Mouse (Mus musculus): ENCODE measurements around the gene Luzp2. TPM values are rescaled to one million over a fixed set of nuclear protein-coding genes. Genes with fewer than 3 reads are reported as not detected.

Luzp2 gene
- polyA plus RNA-seq, 1 experiment from 2014 or later, result 21.3 TPM

DNA sequence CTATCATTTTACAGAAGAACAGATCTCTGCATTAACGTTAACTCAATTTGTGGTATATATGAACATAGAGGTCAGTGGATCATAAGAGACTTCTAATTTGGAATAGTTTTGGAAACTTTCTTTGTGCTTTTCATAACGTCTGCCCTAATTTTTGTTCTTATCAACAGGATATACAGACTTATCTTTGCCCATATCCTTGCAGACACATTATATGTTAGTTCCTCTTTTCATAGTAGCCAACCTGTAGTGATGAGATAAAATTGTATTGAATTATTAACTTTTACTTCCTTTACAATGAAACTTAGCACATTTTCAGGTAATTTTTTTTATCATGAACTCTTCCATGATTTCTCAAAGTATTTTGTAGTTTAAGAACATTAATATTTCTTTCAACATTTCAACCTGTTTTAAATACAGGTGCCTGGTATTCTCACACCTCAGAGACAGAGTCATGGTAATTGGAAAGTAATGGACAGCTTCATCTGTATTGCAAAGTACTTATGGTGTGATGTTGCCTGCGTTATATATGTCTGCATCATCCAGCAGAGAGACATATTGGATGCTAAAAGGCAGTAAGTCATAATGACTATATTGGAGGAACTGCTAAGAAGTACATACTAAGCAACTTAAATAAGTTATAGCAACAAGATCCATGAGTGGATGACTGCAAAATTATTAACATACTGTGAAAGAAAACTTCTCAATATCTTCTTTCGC lies 43.8 kb downstream of the Luzp2 start:
- ATAC-seq, result no peak
- Histone ChIP-seq H3K4me1 (replicated peaks) (no peaks in the 10 kb centered on the region), H3K27me3 (no peaks in the 10 kb centered on the region), H3K36me3 (no peaks in the 10 kb centered on the region), H3K27ac (no peak overlapping the region), H3K4me2 (replicated peaks) (no peak overlapping the region), H3K4me3 (replicated peaks) (no peak overlapping the region), H3K9ac (replicated peaks) (no peak overlapping the region), H3K9me3 (no peaks in the 10 kb centered on the region)
- 91% methylated on average over 4 of the region's 4 CpGs for WGBS

DNA sequence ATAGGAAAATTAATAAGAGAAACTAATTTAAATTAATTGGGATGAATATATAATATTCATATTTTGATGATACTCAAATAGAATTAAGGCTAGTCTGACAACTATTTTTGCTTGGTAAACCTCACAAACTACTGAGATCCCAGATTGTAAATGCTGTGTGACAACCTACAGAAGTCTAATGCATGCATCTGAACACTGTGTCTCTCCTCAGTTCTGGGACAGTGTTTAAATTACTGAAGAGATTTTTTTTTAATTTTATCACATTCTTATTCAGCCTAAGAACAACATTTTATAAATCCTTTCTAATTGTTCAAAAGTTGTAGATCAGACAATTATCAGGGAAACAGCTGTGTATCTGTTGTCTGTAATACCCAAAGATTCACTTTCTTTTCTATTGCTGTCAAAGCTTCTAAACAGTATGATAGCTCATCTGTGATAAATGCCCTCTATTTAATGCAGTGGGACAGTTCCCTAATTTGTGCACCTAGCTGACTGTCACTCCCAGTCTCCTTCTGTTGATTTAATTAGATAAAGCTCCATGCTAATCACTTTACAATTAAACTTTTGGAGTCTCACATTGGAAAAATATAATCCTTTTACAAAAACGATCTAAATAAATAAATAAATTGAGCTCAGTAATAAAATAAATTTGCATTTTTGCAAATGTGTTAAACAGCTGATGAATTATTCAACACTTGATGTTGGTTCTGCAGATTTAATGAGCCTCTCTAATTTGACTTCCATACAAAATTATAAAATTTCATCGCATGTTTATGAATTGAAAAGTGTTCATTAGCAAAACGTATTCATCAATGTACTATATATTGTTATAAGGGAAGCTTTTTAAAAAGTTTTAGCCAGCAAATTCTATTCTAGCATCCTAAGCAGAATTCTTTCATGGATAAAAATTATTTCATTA lies 58.7 kb downstream of the Luzp2 start:
- Histone ChIP-seq H3K9ac (replicated peaks) (no peak overlapping the region), H3K36me3 (no peaks in the 10 kb centered on the region), H3K4me1 (replicated peaks) (0 out of 2 replicates have a peak, but pooled peaks cover 2% of the 10 kb centered on the region), H3K4me3 (replicated peaks) (no peak overlapping the region), H3K9me3 (no peaks in the 10 kb centered on the region), H3K4me2 (replicated peaks) (no peak overlapping the region), H3K27ac (no peak overlapping the region), H3K27me3 (no peaks in the 10 kb centered on the region)
- 0 out of 2 replicates have a peak, but pooled peaks have one; percentile 45 for ATAC-seq
- WGBS, result 55% methylated on average over 3 of the region's 3 CpGs

DNA sequence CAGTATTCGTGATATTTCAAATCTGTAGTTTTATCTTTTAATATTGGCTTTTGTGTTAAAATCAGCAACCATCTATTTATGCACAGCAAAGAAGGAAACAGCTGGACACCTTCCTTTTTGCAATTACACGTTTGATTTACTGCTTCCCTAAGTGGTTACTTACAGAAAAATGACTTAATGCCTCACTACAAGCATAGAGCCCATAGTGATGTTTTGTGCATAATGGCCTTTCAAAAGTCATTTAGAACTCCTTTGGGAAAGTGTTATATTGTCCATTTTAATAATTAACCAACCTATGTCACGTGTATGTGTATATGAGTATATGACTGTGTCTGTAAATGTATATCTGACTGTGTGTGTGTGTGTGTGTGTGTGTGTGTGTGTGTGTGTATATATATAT lies 63.3 kb downstream of the Luzp2 start:
- ATAC-seq, result no peak
- H3K27me3 ChIP-seq, result no peaks in the 10 kb centered on the region
- H3K4me2 ChIP-seq (replicated peaks), result no peak overlapping the region
- 0 out of 2 replicates have a peak, but pooled peaks cover 2% of the 10 kb centered on the region for H3K4me1 ChIP-seq (replicated peaks)
- no peaks in the 10 kb centered on the region for H3K9me3 ChIP-seq
- H3K4me3 ChIP-seq (replicated peaks), result no peak overlapping the region
- no peak overlapping the region for H3K27ac ChIP-seq
- no peak overlapping the region for H3K9ac ChIP-seq (replicated peaks)
- H3K36me3 ChIP-seq, result no peaks in the 10 kb centered on the region
- 75% methylated on average over 3 of the region's 3 CpGs for WGBS

DNA sequence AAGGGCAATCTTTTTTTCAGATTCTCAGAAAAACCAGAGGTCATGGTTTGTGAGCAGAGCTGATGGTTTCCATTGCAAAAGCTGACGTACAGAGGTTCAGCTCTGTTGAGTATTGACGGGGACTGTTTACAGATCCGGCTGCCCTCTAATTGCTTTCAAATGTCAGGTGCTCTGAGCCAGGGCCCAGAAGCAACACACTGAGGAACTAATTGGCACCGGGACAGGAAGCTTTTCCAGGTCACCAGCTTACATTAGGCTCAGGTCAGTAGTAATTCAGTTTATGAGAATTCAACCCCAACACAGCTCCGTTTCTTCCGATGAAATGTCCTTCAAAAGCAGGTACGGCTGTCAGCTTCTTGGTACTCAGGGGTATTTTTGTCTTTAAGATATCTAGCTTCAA lies 74.7 kb downstream of the Luzp2 start:
- Histone ChIP-seq H3K9me3 (no peaks in the 10 kb centered on the region), H3K9ac (replicated peaks) (no peak overlapping the region), H3K4me2 (replicated peaks) (no peak overlapping the region), H3K27ac (no peak overlapping the region), H3K27me3 (no peaks in the 10 kb centered on the region), H3K4me3 (replicated peaks) (no peak overlapping the region), H3K4me1 (replicated peaks) (no peaks in the 10 kb centered on the region), H3K36me3 (no peaks in the 10 kb centered on the region)
- 63% methylated on average over 7 of the region's 7 CpGs for WGBS
- ATAC-seq, result peak; percentile 70

DNA sequence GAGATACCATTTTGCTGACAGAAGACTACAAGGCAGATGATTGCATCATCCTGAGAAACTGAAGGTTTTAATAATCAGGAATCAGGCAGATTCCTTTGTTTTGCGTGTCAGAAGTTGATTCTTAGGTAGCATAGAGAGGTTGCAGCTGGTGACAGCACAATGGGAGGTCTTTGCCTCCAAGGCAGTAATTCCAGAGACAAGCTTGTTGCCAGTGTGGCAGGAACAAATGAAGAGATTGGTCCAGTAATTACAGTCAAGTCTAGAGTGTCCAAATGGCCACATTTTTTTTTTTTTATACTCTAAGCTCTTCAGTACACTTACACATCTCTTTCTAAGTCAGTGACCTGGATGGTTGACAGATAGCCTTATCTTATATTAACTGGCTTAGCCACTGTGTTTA lies 78.7 kb downstream of the Luzp2 start:
- H3K27ac ChIP-seq, result no peak overlapping the region
- no peak overlapping the region for H3K9ac ChIP-seq (replicated peaks)
- no peak overlapping the region for H3K4me2 ChIP-seq (replicated peaks)
- ATAC-seq, result 0 out of 2 replicates have a peak, but pooled peaks have one; percentile 69
- WGBS, result 40% methylated on average over 1 of the region's 1 CpGs
- no peaks in the 10 kb centered on the region for H3K27me3 ChIP-seq
- no peaks in the 10 kb centered on the region for H3K4me1 ChIP-seq (replicated peaks)
- H3K9me3 ChIP-seq, result no peaks in the 10 kb centered on the region
- H3K36me3 ChIP-seq, result no peaks in the 10 kb centered on the region
- no peak overlapping the region for H3K4me3 ChIP-seq (replicated peaks)

DNA sequence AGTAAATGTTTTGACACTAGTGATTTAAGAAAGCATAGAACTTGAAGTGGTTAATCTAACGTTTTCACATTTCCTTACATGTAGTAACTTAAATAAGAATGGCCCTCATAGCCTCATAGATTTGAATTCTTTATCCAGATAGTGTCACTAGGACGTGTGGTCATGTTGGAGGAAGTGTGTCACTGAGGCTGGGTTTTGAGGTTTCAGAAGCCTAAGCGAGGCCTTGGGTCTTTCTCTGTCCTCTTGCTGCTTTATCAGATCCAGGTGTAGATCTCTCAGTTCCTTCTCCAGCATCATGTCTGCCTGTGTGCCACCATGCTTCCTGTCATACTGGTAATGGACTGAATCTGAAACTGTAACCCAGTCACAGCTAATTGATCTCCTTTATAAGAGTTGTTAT lies 86.7 kb downstream of the Luzp2 start:
- no peaks in the 10 kb centered on the region for H3K4me1 ChIP-seq (replicated peaks)
- no peaks in the 10 kb centered on the region for H3K27me3 ChIP-seq
- H3K4me2 ChIP-seq (replicated peaks), result no peak overlapping the region
- no peak for ATAC-seq
- no peak overlapping the region for H3K27ac ChIP-seq
- no peaks in the 10 kb centered on the region for H3K36me3 ChIP-seq
- H3K9ac ChIP-seq (replicated peaks), result no peak overlapping the region
- H3K9me3 ChIP-seq, result no peaks in the 10 kb centered on the region
- WGBS, result 87% methylated on average over 3 of the region's 3 CpGs
- no peak overlapping the region for H3K4me3 ChIP-seq (replicated peaks)

DNA sequence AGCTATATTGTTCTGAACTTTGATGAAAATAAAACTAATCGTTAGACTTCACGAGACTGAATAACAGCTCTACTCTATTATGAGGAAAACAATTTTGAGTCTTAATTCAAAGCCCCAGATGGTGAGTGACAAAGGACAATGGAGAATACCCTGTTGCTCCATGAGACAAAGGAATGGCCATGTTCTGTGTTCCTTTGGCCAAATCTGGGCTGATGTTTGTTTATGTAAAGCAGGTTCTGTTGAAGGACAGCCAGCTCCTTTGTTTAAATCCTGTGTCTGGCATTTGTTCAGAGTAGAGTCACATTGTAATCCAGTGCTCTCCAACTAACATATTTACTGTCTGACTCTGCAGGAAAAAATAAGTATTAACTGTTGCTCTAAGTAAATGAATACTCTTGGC lies 121.5 kb downstream of the Luzp2 start:
- Histone ChIP-seq H3K4me3 (replicated peaks) (no peak overlapping the region), H3K27ac (no peak overlapping the region), H3K9ac (replicated peaks) (no peak overlapping the region), H3K27me3 (no peaks in the 10 kb centered on the region), H3K4me1 (replicated peaks) (no peaks in the 10 kb centered on the region), H3K4me2 (replicated peaks) (no peak overlapping the region), H3K36me3 (no peaks in the 10 kb centered on the region), H3K9me3 (no peaks in the 10 kb centered on the region)
- 73% methylated on average over 2 of the region's 2 CpGs for WGBS
- ATAC-seq, result no peak

DNA sequence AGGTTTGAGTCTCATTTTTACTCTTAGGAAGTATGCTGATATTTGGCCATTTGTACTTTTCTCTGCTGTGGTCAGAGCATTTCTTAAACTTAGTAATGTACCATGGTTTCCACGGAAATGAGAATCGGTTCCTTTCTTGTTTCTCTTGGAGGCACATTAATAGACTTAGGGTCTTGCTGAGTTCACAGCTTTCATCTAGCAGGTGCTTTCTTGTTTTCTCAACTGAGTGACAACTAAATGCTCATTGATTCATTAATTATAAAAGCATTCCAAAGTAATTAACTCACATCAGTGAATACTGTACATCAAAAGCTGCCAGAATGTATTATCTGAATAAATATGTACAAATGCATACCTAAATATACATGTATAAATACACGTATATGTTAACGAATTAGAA lies 127.4 kb downstream of the Luzp2 start:
- Histone ChIP-seq H3K27ac (no peak overlapping the region), H3K27me3 (no peaks in the 10 kb centered on the region)
- ATAC-seq, result no peak

DNA sequence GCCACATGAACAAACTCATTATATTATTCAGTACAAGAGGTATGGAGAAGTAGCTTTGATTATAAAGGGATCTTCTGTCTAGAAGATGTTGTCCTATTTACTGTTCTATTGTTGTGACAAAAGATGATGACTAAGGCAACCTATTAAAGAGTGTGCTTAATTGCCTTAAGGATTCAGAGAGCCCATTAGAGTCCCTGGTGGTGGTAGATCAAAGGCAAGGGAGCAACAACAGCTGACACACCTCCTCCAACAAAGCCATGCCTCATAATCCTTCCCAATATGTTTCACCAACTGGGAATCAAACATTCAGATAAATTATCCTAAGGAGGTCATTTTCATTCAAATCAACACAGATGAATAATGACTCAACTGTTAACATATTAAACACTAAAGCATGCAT lies 142.1 kb downstream of the Luzp2 start:
- H3K4me2 ChIP-seq (replicated peaks), result no peak overlapping the region
- no peaks in the 10 kb centered on the region for H3K36me3 ChIP-seq
- H3K27ac ChIP-seq, result no peak overlapping the region
- 0 out of 2 replicates have a peak, but pooled peaks have one; percentile 55 for ATAC-seq
- H3K27me3 ChIP-seq, result no peaks in the 10 kb centered on the region
- 0 out of 2 replicates have a peak, but pooled peaks cover 5% of the 10 kb centered on the region for H3K4me1 ChIP-seq (replicated peaks)
- H3K4me3 ChIP-seq (replicated peaks), result no peak overlapping the region
- H3K9ac ChIP-seq (replicated peaks), result no peak overlapping the region
- H3K9me3 ChIP-seq, result no peaks in the 10 kb centered on the region

More for the DNA sequence above, 127.4 kb downstream of the Luzp2 start:
- Histone ChIP-seq H3K4me2 (replicated peaks) (no peak overlapping the region), H3K9ac (replicated peaks) (no peak overlapping the region), H3K4me3 (replicated peaks) (no peak overlapping the region), H3K9me3 (no peaks in the 10 kb centered on the region), H3K4me1 (replicated peaks) (no peaks in the 10 kb centered on the region), H3K36me3 (no peaks in the 10 kb centered on the region)
- WGBS, result 70% methylated on average over 4 of the region's 4 CpGs

DNA sequence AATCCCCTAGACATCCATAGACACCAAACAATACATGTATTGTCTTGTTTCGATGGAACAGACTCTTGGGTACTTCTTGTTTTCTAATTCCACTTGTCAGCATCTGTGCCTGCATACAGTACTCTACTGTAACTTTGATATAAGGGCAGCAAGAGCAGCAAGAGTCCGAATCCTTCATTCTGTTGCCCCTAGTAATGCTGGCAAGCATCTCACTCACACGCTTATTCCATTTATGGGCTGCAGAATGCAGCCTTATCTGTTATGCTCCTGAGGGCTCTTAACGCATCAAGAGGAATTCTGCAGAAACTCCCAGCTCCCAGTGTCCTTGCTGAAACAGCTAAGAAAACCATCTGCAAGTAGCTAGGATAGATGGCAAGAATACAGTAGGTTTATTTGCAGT lies 145.3 kb downstream of the Luzp2 start:
- 0 out of 2 replicates have a peak, but pooled peaks cover 5% of the 10 kb centered on the region for H3K4me1 ChIP-seq (replicated peaks)
- H3K4me2 ChIP-seq (replicated peaks), result no peak overlapping the region
- H3K36me3 ChIP-seq, result no peaks in the 10 kb centered on the region
- ATAC-seq, result no peak
- no peaks in the 10 kb centered on the region for H3K27me3 ChIP-seq
- 71% methylated on average over 4 of the region's 4 CpGs for WGBS
- H3K9ac ChIP-seq (replicated peaks), result no peak overlapping the region
- H3K4me3 ChIP-seq (replicated peaks), result no peak overlapping the region
- H3K9me3 ChIP-seq, result no peaks in the 10 kb centered on the region
- no peak overlapping the region for H3K27ac ChIP-seq

DNA sequence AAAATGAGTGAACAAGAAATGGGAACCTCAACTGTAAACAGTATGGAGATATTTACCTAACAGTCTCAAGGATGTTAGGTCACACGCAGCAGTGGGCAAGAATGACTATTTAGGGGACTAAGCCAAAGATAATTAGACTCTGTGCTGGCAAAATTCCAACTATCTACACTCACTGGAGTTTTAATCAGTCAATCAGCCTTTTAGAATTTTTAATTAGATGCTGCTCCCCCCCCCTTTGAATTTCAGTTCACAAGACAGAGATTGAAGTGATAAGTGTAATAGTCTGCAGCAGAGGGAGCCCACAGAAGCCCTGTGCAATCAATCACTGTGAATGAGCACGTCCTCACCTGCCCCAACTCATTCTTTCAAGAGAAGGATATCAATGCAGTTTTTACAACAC lies 165.1 kb downstream of the Luzp2 start:
- 0 out of 2 replicates have a peak, but pooled peaks have one; percentile 45 for ATAC-seq
- 66% methylated on average over 2 of the region's 2 CpGs for WGBS
- H3K27me3 ChIP-seq, result no peaks in the 10 kb centered on the region
- no peak overlapping the region for H3K4me3 ChIP-seq (replicated peaks)
- H3K4me1 ChIP-seq (replicated peaks), result 0 out of 2 replicates have a peak, but pooled peaks cover 6% of the 10 kb centered on the region
- H3K36me3 ChIP-seq, result no peaks in the 10 kb centered on the region
- no peak overlapping the region for H3K9ac ChIP-seq (replicated peaks)
- H3K4me2 ChIP-seq (replicated peaks), result no peak overlapping the region
- no peaks in the 10 kb centered on the region for H3K9me3 ChIP-seq
- H3K27ac ChIP-seq, result no peak overlapping the region

DNA sequence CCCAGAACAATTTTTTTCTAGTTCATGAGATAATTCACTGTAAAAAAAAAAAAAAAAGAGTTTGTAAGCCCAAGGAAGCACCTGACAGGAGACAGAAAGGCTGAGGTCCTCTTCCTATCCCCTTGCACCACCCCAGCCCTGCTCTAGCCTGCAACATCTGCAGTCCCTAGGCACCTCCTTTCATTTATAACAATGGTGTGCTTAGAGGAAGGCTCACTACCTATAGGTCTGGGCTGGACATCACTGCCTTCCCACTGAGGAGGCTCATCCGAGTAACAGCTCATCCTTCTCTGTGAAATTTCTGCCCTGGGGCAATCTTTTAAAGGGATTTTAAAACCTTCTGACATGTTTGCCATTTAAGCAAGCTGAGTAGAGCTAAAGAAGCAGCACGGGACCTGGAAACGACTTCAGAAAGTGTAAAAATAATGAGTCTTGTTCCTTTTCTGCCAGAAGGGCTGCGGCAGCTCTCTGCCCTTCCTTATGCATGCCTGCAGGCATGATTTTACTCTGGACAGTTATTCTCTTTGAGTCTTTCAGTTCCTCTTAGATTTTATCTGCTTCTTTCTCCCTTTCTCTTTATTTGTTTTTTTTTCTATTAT lies 174.0 kb downstream of the Luzp2 start:
- peak; percentile 90 for ATAC-seq
- H3K9me3 ChIP-seq, result no peaks in the 10 kb centered on the region

More for the DNA sequence above, 174.0 kb downstream of the Luzp2 start:
- Histone ChIP-seq H3K36me3 (no peaks in the 10 kb centered on the region), H3K27me3 (no peaks in the 10 kb centered on the region), H3K4me1 (replicated peaks) (no peaks in the 10 kb centered on the region; the same call in 1 of the 2 replicates), H3K4me3 (replicated peaks) (no peak overlapping the region), H3K9ac (replicated peaks) (no peak overlapping the region), H3K27ac (no peak overlapping the region), H3K4me2 (replicated peaks) (no peak overlapping the region)
- 50% methylated on average over 4 of the region's 4 CpGs for WGBS

All from midbrain, embryonic 13.5 days (tissue).